Mouse (Mus musculus) layer of hippocampus, adult 11-12 months (tissue): ENCODE data around the gene Rimbp3.
"Not testable (repeated sequence)": the region's sequence is repeated elsewhere in the genome, so short reads cannot be mapped to it uniquely, and the experiment has no call there.

Source experiments
- DNase-seq: peaks from one replicate; pipeline ENCODE4 v3.0.0; 2022; ENCODE audit warnings: low spot score

The Rimbp3 gene

GRCm38 (mm10) chr16:17208389-17209361, at the start of gene Rimbp3:
Rimbp3 (plus strand) TSS chr16:17208603.
- DNase-seq, result peak; percentile 87

- DNase-seq, result not testable (repeated sequence)
These were observed 42.9 kb upstream of the Rimbp3 start for GRCm38 (mm10) chr16:17165478-17165877.

DNA sequence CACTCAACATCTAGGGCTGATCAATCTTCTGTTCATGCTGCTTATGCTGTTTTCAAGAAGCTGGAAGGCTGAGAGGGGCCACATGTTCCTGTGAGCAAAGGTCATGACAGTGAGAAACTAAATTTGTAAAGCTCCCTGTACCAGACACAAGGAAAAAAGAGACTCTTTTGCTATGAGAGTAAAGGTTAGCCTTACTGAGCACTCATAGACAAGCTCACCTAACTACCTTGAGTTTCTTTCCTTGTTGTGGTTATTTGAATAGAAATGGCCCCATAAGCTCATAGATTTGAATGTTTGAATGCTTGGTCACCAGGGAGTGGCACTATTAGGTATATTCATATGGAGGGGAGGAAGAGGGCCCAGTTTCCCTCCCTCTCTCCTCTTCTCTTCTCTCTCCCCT, 41.2 kb upstream of the Rimbp3 start:
- DNase-seq, result no peak

DNA sequence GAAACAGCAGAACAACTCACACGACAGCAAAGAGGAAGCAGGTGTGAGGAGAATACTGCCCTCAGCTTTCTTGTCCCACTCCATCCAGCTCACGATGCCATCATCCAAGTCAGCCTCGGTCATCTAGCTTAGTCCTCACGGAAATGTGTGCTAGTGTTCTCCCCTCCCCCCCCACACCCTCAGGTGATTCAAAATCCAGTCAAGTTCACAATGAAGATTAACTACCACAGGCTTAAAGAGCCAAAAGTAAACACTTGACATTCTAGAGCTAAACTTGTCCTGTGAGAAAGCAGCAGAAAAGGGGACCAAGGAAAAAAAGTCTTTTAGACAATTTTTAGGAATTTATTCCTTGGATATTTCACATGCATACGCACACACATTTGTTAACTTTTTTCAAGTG, 40.4 kb upstream of the Rimbp3 start:
- no peak for DNase-seq

- DNase-seq, result no peak
These were observed 32.6 kb upstream of the Rimbp3 start for GRCm38 (mm10) chr16:17175765-17176164.

GRCm38 (mm10) chr16:17177623-17178170, 30.7 kb upstream of the Rimbp3 start:
- no peak for DNase-seq

GRCm38 (mm10) chr16:17179706-17180105, 28.7 kb upstream of the Rimbp3 start:
- DNase-seq, result no peak

GRCm38 (mm10) chr16:17181382-17181781, 27.0 kb upstream of the Rimbp3 start:
- peak; percentile 44 for DNase-seq

DNA sequence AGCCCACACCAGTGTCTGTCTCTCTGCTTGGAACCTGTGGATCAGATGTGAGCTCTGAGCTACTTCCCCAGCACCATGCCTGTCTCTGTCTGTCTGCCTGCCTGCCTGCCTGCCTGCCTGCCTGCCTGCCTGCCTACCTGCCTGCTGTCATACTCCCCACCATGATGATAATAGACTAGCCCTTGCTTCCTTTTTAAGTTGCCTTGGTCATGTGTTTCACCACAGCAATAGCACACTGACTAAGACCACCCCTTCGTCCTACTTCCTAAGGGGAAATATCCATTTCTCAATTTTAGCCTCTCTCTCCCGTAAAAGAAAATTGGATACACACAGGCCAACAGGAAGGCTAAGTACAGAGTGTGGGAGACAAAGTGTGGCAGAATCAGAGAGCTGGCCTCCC, 26.3 kb upstream of the Rimbp3 start:
- no peak for DNase-seq

GRCm38 (mm10) chr16:17183003-17183402, 25.4 kb upstream of the Rimbp3 start:
- no peak for DNase-seq

DNA sequence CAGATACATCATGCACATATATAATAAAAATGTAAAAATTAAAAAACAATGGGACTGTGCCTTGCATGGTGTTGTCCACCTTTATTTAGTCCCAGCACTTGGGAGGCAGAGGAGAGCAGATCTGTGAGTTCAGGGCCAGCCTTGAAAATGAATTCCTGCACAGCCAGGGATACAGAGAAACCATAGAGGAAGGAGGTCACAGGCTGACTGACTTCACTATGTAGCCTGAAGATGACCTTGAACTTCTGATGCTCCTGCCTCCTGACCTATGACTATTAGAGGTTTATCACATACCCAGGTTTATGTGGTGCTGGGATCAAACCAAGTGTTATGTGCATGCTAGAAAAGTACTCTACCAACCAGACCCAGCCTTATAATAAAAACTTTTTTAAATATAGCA, 22.9 kb upstream of the Rimbp3 start:
- no peak for DNase-seq

GRCm38 (mm10) chr16:17193823-17194222, 14.6 kb upstream of the Rimbp3 start:
- no peak for DNase-seq

DNA sequence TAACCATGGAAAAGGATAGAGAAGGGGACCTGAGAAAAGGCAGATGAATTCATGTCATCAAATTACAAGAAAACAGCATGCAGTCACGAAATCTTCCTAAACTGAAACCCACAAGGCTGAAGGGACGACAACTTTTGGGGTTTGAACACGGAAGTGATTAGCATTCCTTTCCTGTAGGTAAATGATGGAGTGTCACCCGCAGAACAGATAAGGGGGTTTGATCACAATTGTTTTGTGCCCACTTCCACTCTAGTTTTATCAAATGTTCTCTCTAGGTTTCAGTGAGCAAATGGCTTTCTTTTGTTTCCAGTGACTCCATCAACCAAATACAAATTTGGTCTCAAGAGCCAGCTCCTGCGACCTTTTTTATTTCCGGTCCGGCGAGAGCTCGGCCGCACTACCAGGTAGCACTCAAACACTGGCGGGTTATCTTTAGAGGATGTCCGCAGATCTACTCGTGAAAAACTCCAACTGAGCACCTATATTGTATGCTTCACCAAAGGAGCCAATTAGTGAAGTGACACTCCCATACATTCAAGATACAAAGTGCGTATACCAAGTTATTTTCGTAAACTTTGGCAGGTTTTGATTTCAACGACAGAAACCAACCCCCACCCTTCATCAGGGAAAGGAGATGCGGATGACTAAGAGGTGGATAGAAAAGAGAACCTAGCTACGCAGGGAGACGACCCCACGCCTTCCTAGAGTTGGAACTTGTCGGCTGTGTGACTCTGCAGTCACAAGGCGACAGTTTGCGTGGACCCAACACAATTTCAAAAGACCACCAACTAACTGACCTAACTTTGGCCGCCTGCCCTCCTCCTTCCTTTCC, 8.1 kb upstream of the Rimbp3 start:
- no peak for DNase-seq

DNA sequence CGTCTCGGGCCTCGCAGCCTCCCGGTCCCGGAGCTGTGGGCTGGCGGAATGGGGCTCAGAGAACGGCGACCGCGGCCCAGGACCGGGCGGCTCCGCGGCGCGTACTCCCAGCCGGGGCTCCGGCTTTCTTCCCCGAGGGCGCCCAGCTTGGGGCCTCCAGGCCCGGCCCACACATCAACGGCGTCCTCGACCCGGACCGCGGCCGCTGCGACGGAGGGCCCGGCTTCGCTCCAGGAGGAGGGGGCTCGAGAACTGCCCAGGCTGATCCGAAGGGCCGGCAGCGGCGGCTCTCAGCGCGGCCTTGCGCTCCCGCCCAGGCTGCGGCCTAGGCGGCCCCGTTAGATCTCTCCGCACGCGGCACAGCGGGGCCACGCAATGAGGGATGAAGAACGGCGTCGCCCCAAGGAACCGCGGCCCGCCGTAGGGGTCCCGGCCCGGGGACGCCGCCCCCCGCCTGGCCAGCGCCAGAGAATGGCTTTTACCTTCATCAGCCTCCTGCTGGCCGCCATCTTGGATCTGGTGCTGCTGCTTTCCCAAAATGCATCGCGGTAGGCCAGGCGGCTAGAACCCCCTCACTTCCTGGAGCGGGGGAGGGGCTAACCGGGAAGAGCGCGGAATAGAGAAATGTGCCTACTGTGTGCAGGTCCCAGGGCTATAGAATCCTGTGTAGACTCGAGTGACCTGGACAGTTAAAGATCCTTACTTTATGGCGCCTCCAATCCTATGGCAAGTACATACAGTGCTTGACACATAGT, 7.3 kb upstream of the Rimbp3 start:
- DNase-seq, result peak; percentile 83

- DNase-seq, result no peak
These were observed 6.4 kb upstream of the Rimbp3 start for GRCm38 (mm10) chr16:17201977-17202376.

- DNase-seq, result no peak
These were observed 5.9 kb upstream of the Rimbp3 start, which contains the start of gene Ube2l3 for GRCm38 (mm10) chr16:17202549-17202948. Ube2l3 (minus strand) TSS chr16:17202649.

DNA sequence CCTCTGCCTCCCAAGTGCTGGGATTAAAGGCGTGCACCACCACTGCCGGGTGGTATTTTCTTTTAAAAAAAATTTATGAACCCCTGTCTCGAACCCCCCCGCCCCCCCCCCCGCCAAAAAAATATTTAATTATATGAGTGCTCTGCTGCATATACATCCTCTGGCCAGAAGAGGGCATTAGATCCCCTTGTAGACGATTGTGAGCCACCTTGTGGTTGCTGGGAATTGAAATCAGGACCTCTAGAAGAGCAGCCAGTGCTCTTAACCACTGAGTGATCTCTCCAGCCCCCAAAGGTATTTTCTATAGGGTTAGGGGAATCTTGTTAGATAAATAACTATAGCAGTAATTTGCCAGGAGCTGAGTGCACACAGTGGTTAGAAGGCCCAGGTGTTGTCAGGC, 3.4 kb upstream of the Rimbp3 start:
- peak; percentile 31 for DNase-seq

- peak; percentile 22 for DNase-seq
These were observed 1.1 kb downstream of the Rimbp3 start for GRCm38 (mm10) chr16:17209404-17209960.

- peak; percentile 91 for DNase-seq
These were observed 1.8 kb downstream of the Rimbp3 start for GRCm38 (mm10) chr16:17209981-17210838.

DNA sequence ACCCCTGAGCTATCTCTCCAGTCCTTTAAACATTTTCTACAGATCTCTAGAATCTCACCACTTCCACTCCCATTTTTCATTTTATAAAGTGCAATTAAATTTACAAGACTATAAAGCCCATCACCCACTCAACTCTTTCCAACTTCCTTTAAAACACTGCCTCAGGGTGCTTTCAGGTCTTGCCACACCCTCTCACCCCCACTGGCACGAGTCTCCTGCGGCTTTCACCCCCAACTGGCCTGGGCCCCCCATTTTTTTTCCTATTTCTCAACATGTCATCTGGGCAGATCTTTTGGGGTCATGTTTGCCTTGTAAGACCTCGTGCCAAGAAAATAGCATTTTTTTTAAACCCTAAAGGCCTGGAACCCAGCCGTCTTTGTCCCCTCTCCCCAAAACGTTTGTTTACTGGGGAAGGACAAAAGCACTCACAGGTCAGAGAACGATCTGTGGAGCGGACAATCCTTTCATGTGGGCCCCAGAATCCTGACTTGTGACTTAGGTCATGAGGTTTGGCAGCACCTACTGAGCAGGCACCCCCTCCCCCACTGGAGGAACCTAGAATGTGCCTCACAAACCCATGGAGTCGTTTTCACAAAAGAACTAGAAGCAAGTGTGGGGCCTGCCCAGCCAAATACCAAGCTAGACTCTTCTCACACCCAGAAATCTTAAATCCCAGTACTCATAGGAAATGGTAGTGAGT, 8.7 kb downstream of the Rimbp3 start:
- DNase-seq, result no peak
